ENCODE assay signal across 14 mouse cellular contexts in genomic region chr1:61659931-61660330, GRCm38 (mm10).
"Had no signal": no experiment of that assay in that cellular context is flagged by ENCODE, and none has a peak within 500 bp of the region (broad histone marks: within the 10 kb centered on the region; RNA-seq: fewer than 3 reads in every experiment).

No protein-coding gene starts in this region.

- DNase-seq: layer of hippocampus, postnatal 36 days; liver, embryonic 13.5 days; lung, adult 2 months; lung, postnatal 14 days; lung, postnatal 4 days; midbrain, embryonic 14.5 days; right cerebral cortex, adult 18-20 months; right cerebral cortex, postnatal 25 days; spleen, adult 18-20 months; thymus, postnatal 25 days had no signal

- H3K4me1 ChIP-seq: liver, embryonic 13.5 days; stomach, embryonic 15.5 days had no signal

- ATAC-seq: intestine, postnatal 0 days had no signal

- H3K36me3 ChIP-seq: liver, embryonic 13.5 days; stomach, embryonic 15.5 days had no signal

- H3K9ac ChIP-seq: liver, embryonic 13.5 days; stomach, embryonic 15.5 days had no signal

- H3K27ac ChIP-seq: left cerebral cortex, adult 2 months; liver, embryonic 13.5 days; stomach, embryonic 15.5 days had no signal

- H3K27me3 ChIP-seq: liver, embryonic 13.5 days; stomach, embryonic 15.5 days had no signal

- H3K4me3 ChIP-seq: left cerebral cortex, adult 2 months; liver, embryonic 13.5 days; stomach, embryonic 15.5 days had no signal

- H3K4me2 ChIP-seq: liver, embryonic 13.5 days; midbrain, embryonic 11.5 days; stomach, embryonic 15.5 days had no signal

- H3K9me3 ChIP-seq: liver, embryonic 13.5 days; stomach, embryonic 15.5 days had no signal
